Mouse (Mus musculus): ENCODE results near the gene Ppp2ca. TPM values are rescaled to one million over a fixed set of nuclear protein-coding genes. Genes with fewer than 3 reads are reported as not detected.

Gene Ppp2ca
- polyA plus RNA-seq (2017; shearing (Covaris generic)): 7.2 TPM

DNA sequence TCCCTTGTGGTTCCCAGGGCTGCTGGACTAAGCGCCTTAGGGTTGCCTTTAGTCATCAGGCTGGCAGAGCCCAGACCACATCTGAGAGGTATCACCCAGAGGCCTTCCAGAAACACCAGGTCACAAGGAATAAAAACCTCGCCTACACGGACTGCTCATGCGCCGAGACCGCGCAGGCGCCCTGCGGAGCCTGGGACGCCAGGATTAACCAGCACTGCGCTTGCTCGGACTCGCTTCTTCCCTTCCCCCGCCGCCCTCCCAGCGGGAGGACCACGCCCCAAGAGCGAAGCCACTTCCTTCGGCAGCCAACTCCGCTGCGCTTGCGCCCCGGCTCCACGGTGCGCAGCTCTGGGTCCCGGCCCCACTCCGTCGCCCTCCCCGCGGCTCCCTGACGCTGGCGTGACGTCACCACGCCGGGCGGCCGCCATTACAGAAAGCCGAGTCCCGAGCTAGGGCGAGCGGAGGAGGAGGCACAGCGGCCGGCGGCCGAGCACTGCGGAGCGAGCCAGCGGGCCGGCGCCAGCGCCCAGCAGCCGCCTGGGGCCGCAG lies at the start of gene Ppp2ca:
Ppp2ca (plus strand) TSS at position 284 of the 549 bp plus-strand sequence.

GRCm38 (mm10) chr11:52145428-52145827 lies 46.9 kb downstream of the Ppp2ca start, which contains the start of gene Olfr1373:
Gene Olfr1373, minus strand, starts transcription at chr11:52145528.

Other genes starting within 250 kb of the Ppp2ca start
- 10.1 TPM for gene Jade2, start 241.0 kb upstream of the Ppp2ca start, polyA plus RNA-seq (2017; shearing (Covaris generic))
- gene Cdkn2aipnl, start 131.0 kb upstream of the Ppp2ca start, polyA plus RNA-seq (2017; shearing (Covaris generic)): 167 TPM
- 300 TPM for gene Ube2b, start 97.9 kb upstream of the Ppp2ca start, polyA plus RNA-seq (2017; shearing (Covaris generic))
- 7.6 TPM for gene Cdkl3, start 94.5 kb upstream of the Ppp2ca start, polyA plus RNA-seq (2017; shearing (Covaris generic))
- gene Olfr1373, start 46.8 kb downstream of the Ppp2ca start, polyA plus RNA-seq (2017; shearing (Covaris generic)): not detected
- gene Olfr1371, start 115.3 kb downstream of the Ppp2ca start, polyA plus RNA-seq (2017; shearing (Covaris generic)): not detected
- 349 TPM for gene Skp1a, start 133.3 kb downstream of the Ppp2ca start, polyA plus RNA-seq (2017; shearing (Covaris generic))
- 221 TPM for gene Tcf7, start 184.3 kb downstream of the Ppp2ca start, polyA plus RNA-seq (2017; shearing (Covaris generic))